Mouse (Mus musculus) ES-Bruce4 (cell line): ENCODE data around the gene Sfswap.

Experiments
- CTCF ChIP-seq: IDR thresholded peaks from one replicate; pipeline ENCODE4 v1.8.1; 2011; ENCODE audit warnings: low read depth, low read length
- EP300 ChIP-seq: IDR thresholded peaks from 2 replicates; pipeline ENCODE4 v1.6.1; 2011; ENCODE audit warnings: low read depth, low read length; ENCODE audit not compliant: insufficient read depth

- TF ChIP-seq CTCF: no peak
- no peak for TF ChIP-seq EP300
Observed at GRCm38 (mm10) chr5:129460798-129461476, 40.1 kb upstream of the Sfswap start.
